Mouse (Mus musculus): ENCODE measurements around the gene Clic1.

DNA sequence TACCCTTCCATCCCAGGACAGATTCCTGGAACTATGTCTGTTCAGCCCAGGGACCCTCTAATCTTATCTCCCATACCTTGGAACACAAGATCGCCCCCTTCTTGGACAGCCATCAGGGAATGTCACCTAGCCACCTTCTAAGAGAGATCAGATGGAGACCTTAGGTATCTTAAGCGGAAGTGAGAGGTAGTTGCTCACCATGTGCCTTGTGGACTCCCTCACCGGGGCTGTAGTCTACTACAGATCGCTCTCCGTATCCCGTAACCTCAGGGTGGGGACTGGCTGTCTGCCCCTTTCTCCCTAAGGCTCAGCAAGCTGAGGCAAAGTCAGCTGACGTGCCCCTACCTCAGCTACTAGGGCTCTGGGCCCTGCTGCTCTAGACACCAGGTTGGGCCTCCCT is 54.3 kb downstream of the Clic1 start:
- TF ChIP-seq CTCF (IDR thresholded peaks at IDR 0.05; ENCODE audit: borderline replicate concordance, insufficient read depth, low read length) (no peak), POLR2A (IDR thresholded peaks at IDR 0.05; ENCODE audit: low read depth, low read length) (no peak)
